Mouse (Mus musculus) ES-Bruce4 (cell line): ENCODE measurements around the gene Zfp335.
"Not testable (repeated sequence)": the region's sequence is repeated elsewhere in the genome, so short reads cannot be mapped to it uniquely, and the experiment has no call there.

ENCODE experiments used
- CTCF ChIP-seq: IDR thresholded peaks from one replicate; pipeline ENCODE4 v1.8.1; 2011; ENCODE audit warnings: low read depth, low read length
- POLR2A ChIP-seq: IDR thresholded peaks from one replicate; pipeline ENCODE4 v1.8.1; 2011; ENCODE audit warnings: low read length; ENCODE audit not compliant: insufficient read depth

DNA sequence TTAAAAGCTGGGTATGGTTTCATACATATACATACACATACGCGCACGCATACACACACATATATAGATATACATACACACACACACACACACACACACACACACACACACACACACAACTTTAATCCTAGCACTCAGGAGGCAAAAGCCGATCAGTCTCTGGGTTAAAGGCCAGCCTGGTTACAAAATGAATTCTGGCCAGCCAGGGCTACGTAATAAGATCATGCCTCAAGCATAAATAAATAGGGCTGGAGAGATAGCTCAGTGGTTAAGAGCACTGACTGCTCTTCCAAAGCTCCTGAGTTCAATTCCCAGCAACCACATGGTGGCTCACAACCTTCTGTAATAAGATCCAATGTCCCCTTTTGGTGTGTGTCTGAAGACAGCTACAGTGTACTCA lies 56.0 kb downstream of the Zfp335 start:
- not testable (repeated sequence) for TF ChIP-seq CTCF, POLR2A
